Mouse (Mus musculus): ENCODE data around the gene Mrps23.
"Not testable (repeated sequence)": the region's sequence is repeated elsewhere in the genome, so short reads cannot be mapped to it uniquely, and the experiment has no call there.

Gene Mrps23

GRCm38 (mm10) chr11:88173386-88174025 is 30.7 kb upstream of the Mrps23 start:
- no peak for ATAC-seq (ENCODE audit: low TSS enrichment)

GRCm38 (mm10) chr11:88180467-88180958 is 23.7 kb upstream of the Mrps23 start:
- ATAC-seq (ENCODE audit: low TSS enrichment): no peak; the same call in 1 of the 2 replicates

- peak; percentile 55 for ATAC-seq (ENCODE audit: low TSS enrichment)
These were observed 23.1 kb upstream of the Mrps23 start for GRCm38 (mm10) chr11:88180959-88181619.

- no peak for ATAC-seq (ENCODE audit: low TSS enrichment)
These were observed 19.5 kb upstream of the Mrps23 start for GRCm38 (mm10) chr11:88184632-88185180.

GRCm38 (mm10) chr11:88186078-88186946 is 17.9 kb upstream of the Mrps23 start:
- no peak for ATAC-seq (ENCODE audit: low TSS enrichment)

- no peak for ATAC-seq (ENCODE audit: low TSS enrichment)
These were observed 17.3 kb upstream of the Mrps23 start for GRCm38 (mm10) chr11:88186947-88187243.

- peak; percentile 95 for ATAC-seq (ENCODE audit: low TSS enrichment)
These were observed 16.6 kb upstream of the Mrps23 start for GRCm38 (mm10) chr11:88187417-88188133.

- ATAC-seq (ENCODE audit: low TSS enrichment): no peak
These were observed 16.0 kb upstream of the Mrps23 start for GRCm38 (mm10) chr11:88188216-88188615.

- no peak for ATAC-seq (ENCODE audit: low TSS enrichment)
These were observed 15.6 kb upstream of the Mrps23 start for GRCm38 (mm10) chr11:88188635-88189034.

- no peak for ATAC-seq (ENCODE audit: low TSS enrichment)
These were observed 11.6 kb upstream of the Mrps23 start for GRCm38 (mm10) chr11:88192595-88192994.

GRCm38 (mm10) chr11:88193098-88193823 is 10.9 kb upstream of the Mrps23 start:
- no peak for ATAC-seq (ENCODE audit: low TSS enrichment)

GRCm38 (mm10) chr11:88193824-88194696 is 10.1 kb upstream of the Mrps23 start:
- ATAC-seq (ENCODE audit: low TSS enrichment): no peak

- not testable (repeated sequence) for ATAC-seq (ENCODE audit: low TSS enrichment)
These were observed 8.5 kb upstream of the Mrps23 start for GRCm38 (mm10) chr11:88195699-88196098.

- no peak for ATAC-seq (ENCODE audit: low TSS enrichment)
These were observed 7.0 kb upstream of the Mrps23 start for GRCm38 (mm10) chr11:88197153-88197576.

GRCm38 (mm10) chr11:88198223-88198622 is 6.0 kb upstream of the Mrps23 start:
- ATAC-seq (ENCODE audit: low TSS enrichment): no peak

- no peak for ATAC-seq (ENCODE audit: low TSS enrichment)
These were observed 3.0 kb upstream of the Mrps23 start for GRCm38 (mm10) chr11:88201172-88201571.

GRCm38 (mm10) chr11:88202077-88202476 is 2.1 kb upstream of the Mrps23 start:
- no peak for ATAC-seq (ENCODE audit: low TSS enrichment)

GRCm38 (mm10) chr11:88204593-88205368 is 593 bp downstream of the Mrps23 start:
- 0 out of 2 replicates have a peak, but pooled peaks have one; percentile 7 for ATAC-seq (ENCODE audit: low TSS enrichment)

- ATAC-seq (ENCODE audit: low TSS enrichment): not testable (repeated sequence)
These were observed 2.4 kb downstream of the Mrps23 start for GRCm38 (mm10) chr11:88206576-88206975.

All from frontal cortex, adult (tissue).